ENCODE assay signal across 8 mouse cellular contexts in the genomic region with DNA sequence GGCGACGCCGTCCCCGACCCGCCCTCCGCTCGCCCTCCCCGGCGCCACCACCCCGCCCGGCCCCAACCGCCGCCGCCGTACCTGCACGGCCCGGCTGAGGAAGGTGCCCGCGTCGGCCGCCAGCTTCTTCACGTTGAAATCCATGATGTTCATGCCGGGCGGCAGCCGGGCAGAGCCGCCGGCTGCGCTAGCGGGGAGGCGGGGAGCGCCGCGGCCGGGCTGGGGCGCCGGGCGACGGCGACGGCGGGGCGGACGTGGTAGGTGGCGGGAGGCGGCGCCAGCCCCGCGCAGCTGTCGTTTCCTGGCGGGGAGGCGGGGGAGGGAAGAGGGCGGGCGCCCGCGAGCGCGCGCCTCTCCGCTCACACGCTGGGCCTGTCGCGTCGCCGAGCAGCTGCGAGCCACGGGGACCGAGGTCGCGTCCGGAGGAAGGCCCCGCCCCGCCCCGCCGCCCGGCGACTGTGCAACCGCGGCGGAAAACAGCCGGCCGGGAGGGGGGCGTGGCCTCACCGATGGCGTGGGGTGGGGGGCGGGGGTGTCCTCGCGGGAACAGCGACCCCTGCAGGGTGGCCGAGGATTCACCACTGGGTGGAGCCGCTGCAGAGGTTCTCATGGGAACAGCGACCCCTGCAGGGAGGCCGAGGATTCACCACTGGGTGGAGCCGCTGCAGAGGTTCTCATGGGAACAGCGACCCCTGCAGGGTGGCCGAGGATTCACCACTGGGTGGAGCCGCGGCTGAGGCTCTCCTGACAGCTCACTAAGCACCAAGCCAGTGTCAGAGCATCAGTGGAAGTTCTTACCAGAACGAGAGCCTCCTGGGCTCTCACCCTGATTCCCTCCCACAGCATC. TPM values are rescaled to one million over a fixed set of nuclear protein-coding genes. Genes with fewer than 3 reads are reported as not detected.
DNase-seq lines count a peak whose midpoint lies in the region; ATAC-seq lines count a peak whose summit lies in the region.

A gene (minus strand): TSS at position 435 of the 847 bp plus-strand sequence.

- peak within 1 kb of the TSS; percentile 85 for H3K4me3 ChIP-seq in hindbrain, embryonic 13.5 days

- peak; percentile 94 for DNase-seq in NIH3T3 (ENCODE audit: low read depth)
- peak; percentile 99 to 100 for DNase-seq in cerebellum, postnatal 10 days
- DNase-seq in frontal cortex, postnatal 14 days (ENCODE audit: low spot score in 2 of 2): peak; percentile 84 to 96
- peak; percentile 100 for DNase-seq in layer of hippocampus, postnatal 25 days (ENCODE audit: extremely low spot score in 1 of 2, low spot score in 1 of 2)
- peak; percentile 95 for DNase-seq in lung, postnatal 25 days (ENCODE audit: low spot score)
- peak; percentile 95 for DNase-seq in retina, embryonic 14.5 days (ENCODE audit: low spot score)
- DNase-seq in thymus, postnatal 4 days: peak; percentile 100

- H3K36me3 ChIP-seq in hindbrain, embryonic 13.5 days: no peaks in the 10 kb centered on the region

- WGBS in hindbrain, embryonic 13.5 days: 1% methylated on average over 48 of the region's 98 CpGs

- H3K4me2 ChIP-seq in hindbrain, embryonic 13.5 days: peak within 1 kb of the TSS; percentile 83

- H3K4me1 ChIP-seq in hindbrain, embryonic 13.5 days (replicated peaks): peaks cover 37% of the 10 kb centered on the region

- no peaks in the 10 kb centered on the region for H3K9me3 ChIP-seq in hindbrain, embryonic 13.5 days

- H3K27ac ChIP-seq in hindbrain, embryonic 13.5 days: peak within 1 kb of the TSS; percentile 99

- peak; percentile 93 for ATAC-seq in hindbrain, embryonic 13.5 days (ENCODE audit: low FRiP score)

- H3K27me3 ChIP-seq in hindbrain, embryonic 13.5 days: no peaks in the 10 kb centered on the region

- peak within 1 kb of the TSS; percentile 95 for H3K9ac ChIP-seq in hindbrain, embryonic 13.5 days

RNA-seq across cellular contexts. Expression of the gene that starts here (rescaled TPM):
- polyA plus RNA-seq in hindbrain, embryonic 13.5 days (2015; fragmentation: Nextera tagmentation; extraction: Ambion mirVana): 109 and 113 TPM in 2 replicates
- 10 to 100 TPM; 60.2 to 64.9 TPM for total RNA-seq in layer of hippocampus, postnatal 25 days (2021)

Comparison
In these comparisons a context has a peak if more than half of its experiments do, and no peak if none do; other contexts are left out.
1. Peak in every context shown above with its lines: DNase-seq, ATAC-seq, H3K4me3 ChIP-seq and H3K27ac ChIP-seq.